Mouse (Mus musculus): ENCODE results near the gene Umad1. TPM values are rescaled to one million over a fixed set of nuclear protein-coding genes. Genes with fewer than 3 reads are reported as not detected.

The Umad1 gene
- polyA plus RNA-seq, 1 experiment from 2014 or later, result 25.8 TPM

GRCm38 (mm10) chr6:8412845-8413598 lies 153.9 kb downstream of the Umad1 start:
- ATAC-seq (ENCODE audit: insufficient read depth, low FRiP score, low TSS enrichment), result peak; percentile 13; the same call in 1 of the 2 replicates
- no peaks in the 10 kb centered on the region for H3K27me3 ChIP-seq (ENCODE audit: control insufficient read depth, insufficient read depth, low read length)
- no peak overlapping the region for H3K4me3 ChIP-seq (ENCODE audit: low read depth, low read length)
- H3K9me3 ChIP-seq (ENCODE audit: control insufficient read depth, low read length), result no peaks in the 10 kb centered on the region
- no peaks in the 10 kb centered on the region for H3K36me3 ChIP-seq (ENCODE audit: control insufficient read depth, insufficient read depth, low read length)
- no peak overlapping the region for H3K4me2 ChIP-seq (ENCODE audit: low read depth)
- 70% methylated on average over 10 of the region's 10 CpGs for WGBS
- no peak for DNase-seq (ENCODE audit: low spot score)
- H3K9ac ChIP-seq (ENCODE audit: low read length), result no peak overlapping the region
- no peak overlapping the region for H3K27ac ChIP-seq (ENCODE audit: low read depth, low read length)
- H3K4me1 ChIP-seq (ENCODE audit: control insufficient read depth, insufficient read depth, low read length), result no peaks in the 10 kb centered on the region

- H3K4me1 ChIP-seq (ENCODE audit: control insufficient read depth, insufficient read depth, low read length), result no peaks in the 10 kb centered on the region
- DNase-seq (ENCODE audit: low spot score) (no peak), ATAC-seq (ENCODE audit: insufficient read depth, low FRiP score, low TSS enrichment) (no peak)
- no peak overlapping the region for H3K4me2 ChIP-seq (ENCODE audit: low read depth)
- no peak overlapping the region for H3K4me3 ChIP-seq (ENCODE audit: low read depth, low read length)
- H3K36me3 ChIP-seq (ENCODE audit: control insufficient read depth, insufficient read depth, low read length), result no peaks in the 10 kb centered on the region
- H3K9me3 ChIP-seq (ENCODE audit: control insufficient read depth, low read length), result no peaks in the 10 kb centered on the region
- no peak overlapping the region for H3K9ac ChIP-seq (ENCODE audit: low read length)
- H3K27ac ChIP-seq (ENCODE audit: low read depth, low read length), result no peak overlapping the region
- 74% methylated on average over 9 of the region's 9 CpGs for WGBS
- no peaks in the 10 kb centered on the region for H3K27me3 ChIP-seq (ENCODE audit: control insufficient read depth, insufficient read depth, low read length)
Observed at GRCm38 (mm10) chr6:8414020-8414419, 154.9 kb downstream of the Umad1 start.

- no peaks in the 10 kb centered on the region for H3K27me3 ChIP-seq (ENCODE audit: control insufficient read depth, insufficient read depth, low read length)
- H3K4me3 ChIP-seq (ENCODE audit: low read depth, low read length), result no peak overlapping the region
- H3K4me2 ChIP-seq (ENCODE audit: low read depth), result no peak overlapping the region
- no peak overlapping the region for H3K9ac ChIP-seq (ENCODE audit: low read length)
- DNase-seq (ENCODE audit: low spot score), result no peak
- H3K27ac ChIP-seq (ENCODE audit: low read depth, low read length), result no peak overlapping the region
- WGBS, result 67% methylated on average over 5 of the region's 5 CpGs
- no peaks in the 10 kb centered on the region for H3K9me3 ChIP-seq (ENCODE audit: control insufficient read depth, low read length)
- H3K36me3 ChIP-seq (ENCODE audit: control insufficient read depth, insufficient read depth, low read length), result no peaks in the 10 kb centered on the region
- ATAC-seq (ENCODE audit: insufficient read depth, low FRiP score, low TSS enrichment), result no peak
- no peaks in the 10 kb centered on the region for H3K4me1 ChIP-seq (ENCODE audit: control insufficient read depth, insufficient read depth, low read length)
Observed at GRCm38 (mm10) chr6:8415823-8416222, 156.7 kb downstream of the Umad1 start.

- no peak overlapping the region for H3K4me3 ChIP-seq (ENCODE audit: low read depth, low read length)
- H3K4me2 ChIP-seq (ENCODE audit: low read depth), result no peak overlapping the region
- no peaks in the 10 kb centered on the region for H3K27me3 ChIP-seq (ENCODE audit: control insufficient read depth, insufficient read depth, low read length)
- DNase-seq (ENCODE audit: low spot score) (no peak), ATAC-seq (ENCODE audit: insufficient read depth, low FRiP score, low TSS enrichment) (no peak)
- H3K9me3 ChIP-seq (ENCODE audit: control insufficient read depth, low read length), result no peaks in the 10 kb centered on the region
- no peak overlapping the region for H3K27ac ChIP-seq (ENCODE audit: low read depth, low read length)
- H3K9ac ChIP-seq (ENCODE audit: low read length), result no peak overlapping the region
- WGBS, result 64% methylated on average over 8 of the region's 8 CpGs
- no peaks in the 10 kb centered on the region for H3K36me3 ChIP-seq (ENCODE audit: control insufficient read depth, insufficient read depth, low read length)
- H3K4me1 ChIP-seq (ENCODE audit: control insufficient read depth, insufficient read depth, low read length), result no peaks in the 10 kb centered on the region; the same call in 1 of the 2 replicates
Observed at GRCm38 (mm10) chr6:8416802-8417569, 157.9 kb downstream of the Umad1 start.

- DNase-seq (ENCODE audit: low spot score) (no peak), ATAC-seq (ENCODE audit: insufficient read depth, low FRiP score, low TSS enrichment) (no peak)
- no peaks in the 10 kb centered on the region for H3K9me3 ChIP-seq (ENCODE audit: control insufficient read depth, low read length)
- no peak overlapping the region for H3K4me3 ChIP-seq (ENCODE audit: low read depth, low read length)
- WGBS, result 53% methylated on average over 4 of the region's 4 CpGs
- H3K4me2 ChIP-seq (ENCODE audit: low read depth), result no peak overlapping the region
- H3K4me1 ChIP-seq (ENCODE audit: control insufficient read depth, insufficient read depth, low read length), result peaks cover 2% of the 10 kb centered on the region; the same call in 1 of the 2 replicates
- H3K36me3 ChIP-seq (ENCODE audit: control insufficient read depth, insufficient read depth, low read length), result no peaks in the 10 kb centered on the region
- H3K27ac ChIP-seq (ENCODE audit: low read depth, low read length), result no peak overlapping the region
- H3K9ac ChIP-seq (ENCODE audit: low read length), result no peak overlapping the region
- no peaks in the 10 kb centered on the region for H3K27me3 ChIP-seq (ENCODE audit: control insufficient read depth, insufficient read depth, low read length)
Observed at GRCm38 (mm10) chr6:8419485-8420186, 160.5 kb downstream of the Umad1 start.

- 82% methylated on average over 1 of the region's 1 CpGs for WGBS
- Histone ChIP-seq H3K36me3 (ENCODE audit: control insufficient read depth, insufficient read depth, low read length) (no peaks in the 10 kb centered on the region), H3K9me3 (ENCODE audit: control insufficient read depth, low read length) (no peaks in the 10 kb centered on the region), H3K27ac (ENCODE audit: low read depth, low read length) (no peak overlapping the region), H3K27me3 (ENCODE audit: control insufficient read depth, insufficient read depth, low read length) (no peaks in the 10 kb centered on the region), H3K9ac (ENCODE audit: low read length) (no peak overlapping the region), H3K4me2 (ENCODE audit: low read depth) (no peak overlapping the region), H3K4me1 (ENCODE audit: control insufficient read depth, insufficient read depth, low read length) (peaks cover 2% of the 10 kb centered on the region; the same call in 1 of the 2 replicates), H3K4me3 (ENCODE audit: low read depth, low read length) (no peak overlapping the region)
- no peak for DNase-seq (ENCODE audit: low spot score)
- no peak for ATAC-seq (ENCODE audit: insufficient read depth, low FRiP score, low TSS enrichment)
Observed at GRCm38 (mm10) chr6:8420187-8420503, 161.1 kb downstream of the Umad1 start.

GRCm38 (mm10) chr6:8421421-8421820 lies 162.3 kb downstream of the Umad1 start:
- 82% methylated on average over 5 of the region's 5 CpGs for WGBS
- Histone ChIP-seq H3K4me3 (ENCODE audit: low read depth, low read length) (no peak overlapping the region), H3K9me3 (ENCODE audit: control insufficient read depth, low read length) (no peaks in the 10 kb centered on the region), H3K27me3 (ENCODE audit: control insufficient read depth, insufficient read depth, low read length) (no peaks in the 10 kb centered on the region), H3K4me2 (ENCODE audit: low read depth) (no peak overlapping the region), H3K27ac (ENCODE audit: low read depth, low read length) (no peak overlapping the region), H3K9ac (ENCODE audit: low read length) (no peak overlapping the region), H3K4me1 (ENCODE audit: control insufficient read depth, insufficient read depth, low read length) (peaks cover 2% of the 10 kb centered on the region; the same call in 1 of the 2 replicates), H3K36me3 (ENCODE audit: control insufficient read depth, insufficient read depth, low read length) (no peaks in the 10 kb centered on the region)
- DNase-seq (ENCODE audit: low spot score) (no peak), ATAC-seq (ENCODE audit: insufficient read depth, low FRiP score, low TSS enrichment) (no peak)

GRCm38 (mm10) chr6:8421959-8422581 lies 163.0 kb downstream of the Umad1 start:
- H3K27ac ChIP-seq (ENCODE audit: low read depth, low read length), result no peak overlapping the region
- no peaks in the 10 kb centered on the region for H3K9me3 ChIP-seq (ENCODE audit: control insufficient read depth, low read length)
- DNase-seq (ENCODE audit: low spot score) (no peak), ATAC-seq (ENCODE audit: insufficient read depth, low FRiP score, low TSS enrichment) (no peak; the same call in 1 of the 2 replicates)
- no peak overlapping the region for H3K9ac ChIP-seq (ENCODE audit: low read length)
- no peaks in the 10 kb centered on the region for H3K27me3 ChIP-seq (ENCODE audit: control insufficient read depth, insufficient read depth, low read length)
- H3K36me3 ChIP-seq (ENCODE audit: control insufficient read depth, insufficient read depth, low read length), result no peaks in the 10 kb centered on the region
- H3K4me1 ChIP-seq (ENCODE audit: control insufficient read depth, insufficient read depth, low read length), result peaks cover 2% of the 10 kb centered on the region; the same call in 1 of the 2 replicates
- WGBS, result 78% methylated on average over 10 of the region's 10 CpGs
- H3K4me3 ChIP-seq (ENCODE audit: low read depth, low read length), result no peak overlapping the region
- no peak overlapping the region for H3K4me2 ChIP-seq (ENCODE audit: low read depth)
